Mouse (Mus musculus): ENCODE data around the gene Pde4b.

The Pde4b gene

DNA sequence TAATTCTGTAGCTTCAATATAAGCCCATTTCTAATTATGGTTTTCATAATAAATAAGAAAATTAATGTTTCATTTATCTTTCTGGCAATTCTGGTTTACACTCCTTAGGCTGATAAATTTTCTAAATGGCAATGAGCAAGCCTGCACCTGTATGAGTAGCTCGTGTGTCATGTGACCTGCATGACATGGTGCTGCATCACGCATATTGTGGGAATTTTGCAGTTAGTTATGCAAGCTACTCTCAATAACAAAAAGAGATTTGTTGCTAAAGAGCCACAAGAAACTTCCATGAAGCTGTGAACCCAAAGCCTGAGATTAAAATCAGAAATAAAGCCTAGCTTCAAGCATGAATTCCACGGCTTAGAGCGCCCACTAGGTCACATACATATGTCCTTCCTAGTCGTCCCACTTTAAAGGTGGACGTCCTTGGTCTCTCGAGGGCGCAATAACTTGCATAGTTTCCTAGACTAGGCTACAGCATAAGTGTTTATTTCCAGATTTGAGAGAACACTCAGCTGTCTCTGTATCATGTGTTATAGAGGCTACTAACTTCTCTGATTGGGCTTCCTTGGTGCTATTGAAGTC is 494.9 kb downstream of the Pde4b start:
- DNase-seq, result no peak

- no peak for DNase-seq
These were observed 495.6 kb downstream of the Pde4b start for GRCm38 (mm10) chr4:102582963-102583362.

DNA sequence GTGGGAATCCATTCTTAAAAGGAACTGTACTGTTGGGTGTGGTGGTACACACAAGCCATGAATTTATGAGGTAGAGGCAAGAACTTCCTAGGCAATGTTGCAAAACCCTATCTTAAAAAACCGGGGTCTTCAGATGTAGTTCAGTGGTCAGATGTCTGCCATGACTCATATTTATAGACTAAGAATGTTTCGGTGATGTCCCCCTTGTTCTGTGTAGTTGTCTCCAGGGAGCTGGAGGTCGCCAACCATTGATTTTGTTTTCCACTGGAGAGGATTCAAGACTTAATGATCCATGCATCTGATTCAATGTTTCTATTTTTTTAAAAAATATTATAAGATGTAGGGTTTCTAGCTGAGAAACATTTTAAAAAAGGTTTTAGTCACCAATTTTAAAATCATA is 496.1 kb downstream of the Pde4b start:
- no peak for DNase-seq

GRCm38 (mm10) chr4:102584601-102585265 is 497.4 kb downstream of the Pde4b start:
- no peak for DNase-seq

- no peak for DNase-seq
These were observed 498.2 kb downstream of the Pde4b start for GRCm38 (mm10) chr4:102585541-102585940.

DNA sequence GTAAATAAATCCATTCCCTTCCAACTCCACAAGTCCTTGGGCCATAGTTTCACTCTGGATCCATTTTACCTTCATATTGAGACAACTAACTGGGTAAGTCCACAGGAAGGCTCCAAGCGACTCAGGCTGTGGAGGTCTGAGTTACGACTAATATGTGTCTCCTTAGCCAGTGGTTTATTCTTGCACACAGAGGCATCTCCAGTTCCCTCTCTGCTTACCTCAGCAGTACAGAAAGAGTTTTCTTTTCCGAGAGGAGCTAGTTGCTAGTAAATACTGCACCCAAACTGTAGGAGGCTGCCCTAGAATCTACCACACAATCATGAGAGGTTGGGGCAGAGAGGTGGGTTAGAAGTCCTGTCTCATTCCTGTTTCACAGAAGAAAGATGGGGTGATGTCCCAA is 499.4 kb downstream of the Pde4b start:
- no peak for DNase-seq

DNA sequence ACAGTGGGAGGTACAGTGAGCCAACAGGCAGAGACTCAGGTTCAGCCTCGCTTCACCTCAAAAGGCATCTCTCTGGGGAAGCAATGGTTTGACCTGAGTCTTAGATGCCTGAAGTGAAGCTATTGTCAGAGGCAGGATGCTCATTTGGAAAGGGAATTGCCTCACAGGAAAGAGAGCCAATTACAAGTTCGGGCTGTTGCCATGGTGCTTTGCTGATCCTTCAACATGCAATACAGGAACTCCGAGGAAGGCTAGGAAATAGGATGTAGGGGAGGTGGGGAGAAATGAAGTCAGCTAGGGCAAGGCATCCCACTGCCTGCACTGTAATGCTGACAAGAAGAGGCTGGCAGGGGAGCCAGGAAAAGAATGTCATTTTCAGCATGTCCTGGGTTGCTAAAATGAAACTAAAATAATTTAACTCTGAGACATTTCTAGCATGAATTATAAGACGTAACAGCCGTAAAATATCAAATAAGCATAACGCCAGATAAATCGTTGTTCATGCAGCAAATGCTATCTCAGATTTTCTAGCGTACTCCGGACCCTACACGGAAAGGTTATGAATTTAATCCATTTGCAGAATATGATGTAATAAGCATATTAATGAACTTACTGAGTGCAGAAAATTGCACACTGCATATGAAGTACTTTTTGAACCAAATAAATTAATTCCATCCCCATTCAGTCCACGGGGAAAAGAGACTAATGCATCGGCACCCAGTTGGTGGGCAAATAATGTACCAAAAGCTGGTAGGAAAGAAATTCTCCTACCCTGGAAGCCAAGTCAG is 501.5 kb downstream of the Pde4b start:
- peak; percentile 52 for DNase-seq

DNA sequence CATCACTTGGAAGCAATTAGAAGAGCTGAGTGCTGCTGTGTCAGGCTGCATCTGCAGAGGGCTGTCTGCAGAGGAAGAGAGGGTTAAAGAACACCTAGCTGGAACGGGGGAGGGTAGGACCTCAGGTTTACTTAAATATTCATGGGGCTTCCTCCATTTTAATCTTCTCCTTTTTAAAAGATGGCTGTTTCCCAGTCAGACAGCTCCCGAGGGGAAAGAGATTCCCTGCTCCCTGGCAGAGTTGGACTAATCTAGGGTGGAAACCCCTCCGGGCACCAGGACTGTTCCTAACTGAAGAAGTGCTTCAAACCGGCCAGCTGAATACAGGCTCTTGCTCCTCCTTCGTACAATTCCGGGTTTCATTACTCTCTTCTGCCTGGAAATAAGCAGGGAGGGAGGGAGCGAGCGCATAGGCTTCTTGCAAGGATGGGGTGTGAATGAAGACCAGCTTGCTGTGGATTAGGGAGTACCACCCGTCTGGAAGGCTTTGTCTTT is 502.2 kb downstream of the Pde4b start:
- peak; percentile 55 for DNase-seq

- DNase-seq, result peak; percentile 52
These were observed 504.5 kb downstream of the Pde4b start for GRCm38 (mm10) chr4:102591798-102592197.

- no peak for DNase-seq
These were observed 505.2 kb downstream of the Pde4b start for GRCm38 (mm10) chr4:102592541-102592940.

GRCm38 (mm10) chr4:102593631-102594030 is 506.3 kb downstream of the Pde4b start:
- no peak for DNase-seq

- no peak for DNase-seq
These were observed 507.2 kb downstream of the Pde4b start for GRCm38 (mm10) chr4:102594506-102594905.

DNA sequence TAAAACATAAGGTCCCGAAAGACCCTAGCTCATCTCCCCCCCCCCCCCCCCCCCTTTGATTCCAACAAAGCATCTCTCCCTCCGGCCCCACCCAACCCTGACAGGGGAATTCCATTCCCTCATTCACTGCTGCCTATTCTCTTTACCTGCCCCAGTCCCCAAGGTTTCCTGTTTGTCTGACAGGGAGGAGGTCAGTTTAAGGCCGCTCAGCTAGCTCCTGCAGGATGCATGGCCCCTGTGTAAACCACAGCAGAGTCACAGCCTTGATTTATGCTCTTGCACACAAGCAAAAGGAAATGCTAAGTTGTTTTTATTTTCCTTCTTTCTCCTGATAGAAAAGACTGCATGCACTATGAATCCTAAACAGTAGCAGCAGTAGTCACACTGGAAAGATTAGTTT is 516.6 kb downstream of the Pde4b start:
- no peak for DNase-seq

GRCm38 (mm10) chr4:102605231-102605630 is 517.9 kb downstream of the Pde4b start:
- DNase-seq, result no peak

- DNase-seq, result no peak
These were observed 518.5 kb downstream of the Pde4b start for GRCm38 (mm10) chr4:102605722-102606341.

- DNase-seq, result no peak
These were observed 519.5 kb downstream of the Pde4b start for GRCm38 (mm10) chr4:102606825-102607224.

- DNase-seq, result peak; percentile 22
These were observed 520.5 kb downstream of the Pde4b start for GRCm38 (mm10) chr4:102607744-102608416.

GRCm38 (mm10) chr4:102612596-102612995 is 525.3 kb downstream of the Pde4b start:
- DNase-seq, result no peak

DNA sequence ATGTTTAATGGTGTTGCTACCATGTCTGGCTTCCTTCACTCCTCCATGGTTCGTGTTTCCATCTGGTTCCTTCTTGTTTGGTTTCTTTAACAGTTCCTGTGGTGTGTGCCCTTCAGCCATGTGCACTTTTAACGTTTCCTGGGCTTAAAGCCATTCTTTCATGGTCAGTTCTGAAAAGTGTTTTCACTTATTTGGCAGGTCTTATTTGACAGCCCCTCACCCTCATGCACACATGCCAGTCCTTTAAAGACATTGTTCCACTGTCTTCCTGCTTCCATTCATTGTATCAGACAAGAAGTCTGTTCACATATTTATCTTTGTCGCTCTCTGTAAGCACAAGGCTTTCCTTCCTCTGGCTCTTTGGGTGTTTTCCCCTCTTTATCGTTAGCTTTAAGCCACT is 530.4 kb downstream of the Pde4b start:
- DNase-seq, result no peak

- no peak for DNase-seq
These were observed 531.3 kb downstream of the Pde4b start for GRCm38 (mm10) chr4:102618609-102619008.

DNA sequence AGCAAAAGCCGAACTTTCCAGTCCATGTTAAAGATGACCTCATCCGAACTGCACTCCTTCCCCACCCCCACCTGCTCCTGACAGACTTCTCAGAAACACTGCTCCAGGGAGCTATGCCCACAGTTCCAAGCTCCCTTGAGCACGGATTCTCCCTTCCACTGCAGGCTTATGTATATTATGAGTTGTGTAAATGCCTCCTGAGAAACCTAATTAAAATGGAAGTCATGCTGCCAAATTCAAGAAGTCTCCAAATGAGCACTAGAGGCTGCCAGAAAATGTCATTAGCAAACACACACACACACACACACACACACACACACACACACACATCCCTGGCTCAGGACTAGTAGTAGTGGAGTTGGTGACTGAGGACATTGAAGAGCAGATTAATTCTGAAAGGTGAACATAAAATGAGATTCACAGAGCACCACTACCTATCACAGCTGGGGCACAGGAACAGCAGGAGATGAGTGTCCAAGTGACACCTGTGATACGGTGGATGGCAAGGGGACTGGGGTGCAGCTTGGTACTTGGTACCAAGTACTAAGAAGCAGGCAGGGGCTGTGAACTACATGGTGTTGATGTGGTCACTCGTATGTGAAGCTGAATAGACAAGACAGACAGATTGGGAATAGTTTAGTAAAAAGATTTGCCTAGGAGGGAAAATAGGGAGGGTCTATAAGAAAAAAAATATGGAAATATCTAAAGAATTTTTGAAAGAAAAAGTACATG is 533.0 kb downstream of the Pde4b start:
- DNase-seq, result no peak

DNA sequence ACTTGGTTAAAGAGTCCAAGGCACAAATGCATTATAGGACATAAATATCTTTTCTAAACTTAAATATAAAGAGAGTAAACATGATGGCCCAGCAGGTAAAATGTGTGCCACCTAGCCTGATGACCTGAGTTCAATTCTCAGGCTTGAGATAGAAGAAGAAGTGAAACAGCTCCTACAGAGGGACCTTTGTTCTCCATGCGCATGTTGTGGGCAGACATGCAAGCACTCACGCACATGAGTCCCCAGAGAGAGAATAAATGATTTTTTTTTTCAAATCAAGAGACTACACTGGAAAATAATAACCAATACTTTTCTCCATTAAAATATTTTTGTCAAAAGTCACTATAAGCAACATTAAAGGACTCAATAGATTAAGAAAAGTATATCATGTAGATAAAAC is 533.8 kb downstream of the Pde4b start:
- no peak for DNase-seq
